Mouse (Mus musculus): Measurements from ENCODE around the gene Mocs3. TPM values are rescaled to one million over a fixed set of nuclear protein-coding genes. Genes with fewer than 3 reads are reported as not detected.

Gene Mocs3
- polyA plus RNA-seq, 1 experiment from 2014 or later: 7.0 TPM

GRCm38 (mm10) chr2:168245571-168245970, 15.1 kb downstream of the Mocs3 start:
- Histone ChIP-seq H3K4me3 (no peak overlapping the region), H3K9ac (no peak overlapping the region), H3K27ac (no peak overlapping the region), H3K4me1 (0 out of 2 replicates have a peak, but pooled peaks cover 6% of the 10 kb centered on the region), H3K4me2 (no peak overlapping the region), H3K9me3 (replicated peaks) (no peaks in the 10 kb centered on the region), H3K36me3 (ENCODE audit: poor library complexity, severe bottlenecking) (no peaks in the 10 kb centered on the region), H3K27me3 (peaks cover 7% of the 10 kb centered on the region; the same call in 1 of the 2 replicates)
- 30% methylated on average over 8 of the region's 8 CpGs for WGBS
- ATAC-seq: no peak

GRCm38 (mm10) chr2:168248167-168248855, 17.9 kb downstream of the Mocs3 start:
- WGBS: 57% methylated on average over 8 of the region's 8 CpGs
- H3K27me3 ChIP-seq: no peaks in the 10 kb centered on the region
- peak; percentile 81 for ATAC-seq

GRCm38 (mm10) chr2:168248856-168249245, 18.4 kb downstream of the Mocs3 start:
- Histone ChIP-seq H3K4me2 (no peak overlapping the region), H3K4me1 (peaks cover 14% of the 10 kb centered on the region), H3K36me3 (ENCODE audit: poor library complexity, severe bottlenecking) (no peaks in the 10 kb centered on the region), H3K4me3 (no peak overlapping the region), H3K9me3 (replicated peaks) (no peaks in the 10 kb centered on the region), H3K27me3 (no peaks in the 10 kb centered on the region), H3K27ac (peak overlapping the region; percentile 86), H3K9ac (no peak overlapping the region)
- ATAC-seq: peak; percentile 46
- WGBS: 16% methylated on average over 2 of the region's 2 CpGs

More at GRCm38 (mm10) chr2:168248167-168248855, 17.9 kb downstream of the Mocs3 start:
- Histone ChIP-seq H3K4me2 (no peak overlapping the region), H3K36me3 (ENCODE audit: poor library complexity, severe bottlenecking) (no peaks in the 10 kb centered on the region), H3K4me1 (peaks cover 14% of the 10 kb centered on the region), H3K27ac (peak overlapping the region; percentile 86), H3K4me3 (no peak overlapping the region), H3K9ac (no peak overlapping the region), H3K9me3 (replicated peaks) (no peaks in the 10 kb centered on the region)

DNA sequence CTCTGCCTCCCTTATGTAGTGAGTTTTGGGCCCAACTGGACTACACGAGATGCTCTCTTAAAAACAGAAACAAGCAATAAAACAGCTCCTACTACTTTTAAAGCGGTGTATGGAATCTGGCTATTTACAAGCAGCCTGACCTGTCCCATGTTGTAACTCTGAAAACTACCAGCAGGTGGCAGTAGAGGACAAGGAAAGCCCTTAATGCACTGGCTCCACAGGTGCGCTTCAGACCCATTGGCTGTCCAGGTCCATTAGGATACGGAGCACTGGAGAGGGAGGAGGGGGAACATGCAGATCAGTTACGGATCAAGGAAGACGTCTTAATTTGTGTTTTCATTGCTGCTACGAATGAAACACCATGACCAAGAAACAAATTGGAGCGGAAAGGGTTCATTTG, 19.8 kb downstream of the Mocs3 start:
- H3K4me3 ChIP-seq: no peak overlapping the region
- H3K4me2 ChIP-seq: no peak overlapping the region
- H3K9me3 ChIP-seq (replicated peaks): no peaks in the 10 kb centered on the region
- peaks cover 20% of the 10 kb centered on the region for H3K4me1 ChIP-seq
- ATAC-seq: no peak
- H3K27ac ChIP-seq: no peak overlapping the region
- WGBS: 17% methylated on average over 8 of the region's 8 CpGs
- H3K27me3 ChIP-seq: no peaks in the 10 kb centered on the region
- H3K9ac ChIP-seq: no peak overlapping the region
- H3K36me3 ChIP-seq (ENCODE audit: poor library complexity, severe bottlenecking): no peaks in the 10 kb centered on the region

DNA sequence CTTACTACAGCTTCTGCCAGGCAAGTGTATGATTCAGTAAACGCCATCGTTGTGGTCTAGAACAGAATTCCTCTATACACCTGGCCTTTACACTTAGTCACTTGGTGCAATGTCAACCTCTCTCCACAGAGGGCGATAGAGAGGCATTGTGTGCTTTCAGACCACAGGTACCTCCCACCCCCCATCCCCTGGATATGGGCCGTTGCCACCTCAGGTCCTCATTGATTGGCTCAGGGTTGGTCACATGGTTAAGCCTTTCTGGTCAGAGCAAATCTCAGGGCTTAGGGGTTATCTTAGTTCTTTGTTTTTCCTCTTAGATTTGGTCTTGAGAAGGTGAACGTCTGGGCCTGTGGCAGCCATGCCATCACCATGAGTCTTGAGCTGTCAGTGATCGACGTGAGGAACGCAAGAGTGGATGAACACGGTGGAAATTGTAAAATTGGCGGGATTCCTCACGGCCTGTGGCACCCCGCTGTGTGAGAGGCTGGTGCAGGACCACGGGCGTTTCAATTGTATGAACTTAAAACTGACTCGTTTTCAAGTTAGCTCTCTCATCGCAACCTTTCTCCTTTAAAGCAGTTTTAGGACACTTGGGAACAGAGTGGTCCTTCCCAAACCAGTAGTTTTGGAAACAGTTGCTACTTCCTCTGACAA, 22.3 kb downstream of the Mocs3 start:
- H3K9ac ChIP-seq: no peak overlapping the region
- no peaks in the 10 kb centered on the region for H3K9me3 ChIP-seq (replicated peaks)
- H3K27ac ChIP-seq: peak overlapping the region; percentile 10
- H3K4me1 ChIP-seq: peaks cover 20% of the 10 kb centered on the region
- no peak overlapping the region for H3K4me3 ChIP-seq
- no peaks in the 10 kb centered on the region for H3K36me3 ChIP-seq (ENCODE audit: poor library complexity, severe bottlenecking)
- WGBS: 14% methylated on average over 16 of the region's 16 CpGs
- no peaks in the 10 kb centered on the region for H3K27me3 ChIP-seq
- H3K4me2 ChIP-seq: peak overlapping the region; percentile 25
- ATAC-seq: no peak

- Histone ChIP-seq H3K36me3 (ENCODE audit: poor library complexity, severe bottlenecking) (no peaks in the 10 kb centered on the region), H3K9me3 (replicated peaks) (no peaks in the 10 kb centered on the region), H3K4me1 (peaks cover 15% of the 10 kb centered on the region), H3K27ac (peak overlapping the region; percentile 75), H3K9ac (no peak overlapping the region), H3K4me2 (no peak overlapping the region), H3K4me3 (no peak overlapping the region), H3K27me3 (no peaks in the 10 kb centered on the region)
- ATAC-seq: peak; percentile 80
- 55% methylated on average over 7 of the region's 7 CpGs for WGBS
Observed at GRCm38 (mm10) chr2:168253822-168254221, 23.4 kb downstream of the Mocs3 start.

- Histone ChIP-seq H3K4me1 (peaks cover 15% of the 10 kb centered on the region), H3K9ac (no peak overlapping the region), H3K4me3 (no peak overlapping the region), H3K4me2 (no peak overlapping the region), H3K27me3 (no peaks in the 10 kb centered on the region), H3K9me3 (replicated peaks) (no peaks in the 10 kb centered on the region), H3K27ac (no peak overlapping the region), H3K36me3 (ENCODE audit: poor library complexity, severe bottlenecking) (no peaks in the 10 kb centered on the region)
- ATAC-seq: no peak
- WGBS: 81% methylated on average over 3 of the region's 3 CpGs
Observed at GRCm38 (mm10) chr2:168256506-168256905, 26.1 kb downstream of the Mocs3 start.

GRCm38 (mm10) chr2:168257188-168257587, 26.8 kb downstream of the Mocs3 start:
- peaks cover 3% of the 10 kb centered on the region; the same call in 1 of the 2 replicates for H3K36me3 ChIP-seq (ENCODE audit: poor library complexity, severe bottlenecking)
- 93% methylated on average over 4 of the region's 4 CpGs for WGBS
- no peak for ATAC-seq

DNA sequence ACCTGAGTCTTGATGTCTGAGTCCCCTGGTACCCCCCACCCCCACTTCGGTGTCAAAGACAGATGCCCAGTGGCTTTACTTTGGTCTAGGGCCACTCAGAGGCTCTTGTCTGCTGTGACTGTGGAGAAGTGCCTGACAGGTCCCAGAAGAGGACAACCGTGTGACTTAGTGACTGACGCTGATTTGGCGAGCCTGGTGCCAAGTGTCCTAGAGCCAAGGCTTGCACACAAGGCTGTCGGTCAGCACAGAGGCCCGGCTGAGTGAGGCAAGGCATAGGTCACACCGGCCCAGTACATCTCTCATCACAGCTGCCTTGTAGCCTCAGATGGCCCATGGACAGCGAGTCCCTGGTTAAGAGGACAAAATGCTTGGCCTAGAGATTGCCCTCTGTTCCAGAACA, 28.6 kb downstream of the Mocs3 start:
- Histone ChIP-seq H3K4me1 (0 out of 2 replicates have a peak, but pooled peaks cover 7% of the 10 kb centered on the region), H3K27me3 (no peaks in the 10 kb centered on the region), H3K27ac (no peak overlapping the region), H3K36me3 (ENCODE audit: poor library complexity, severe bottlenecking) (peaks cover 3% of the 10 kb centered on the region; the same call in 1 of the 2 replicates), H3K9ac (no peak overlapping the region), H3K9me3 (replicated peaks) (no peaks in the 10 kb centered on the region), H3K4me3 (no peak overlapping the region), H3K4me2 (no peak overlapping the region)
- 92% methylated on average over 8 of the region's 8 CpGs for WGBS
- ATAC-seq: no peak

More at GRCm38 (mm10) chr2:168257188-168257587, 26.8 kb downstream of the Mocs3 start:
- peaks cover 15% of the 10 kb centered on the region for H3K4me1 ChIP-seq
- H3K4me2 ChIP-seq: no peak overlapping the region
- no peak overlapping the region for H3K9ac ChIP-seq
- no peaks in the 10 kb centered on the region for H3K9me3 ChIP-seq (replicated peaks)
- H3K4me3 ChIP-seq: no peak overlapping the region
- H3K27me3 ChIP-seq: no peaks in the 10 kb centered on the region
- no peak overlapping the region for H3K27ac ChIP-seq

GRCm38 (mm10) chr2:168260124-168260523, 29.7 kb downstream of the Mocs3 start:
- Histone ChIP-seq H3K27me3 (no peaks in the 10 kb centered on the region), H3K4me2 (no peak overlapping the region)

DNA sequence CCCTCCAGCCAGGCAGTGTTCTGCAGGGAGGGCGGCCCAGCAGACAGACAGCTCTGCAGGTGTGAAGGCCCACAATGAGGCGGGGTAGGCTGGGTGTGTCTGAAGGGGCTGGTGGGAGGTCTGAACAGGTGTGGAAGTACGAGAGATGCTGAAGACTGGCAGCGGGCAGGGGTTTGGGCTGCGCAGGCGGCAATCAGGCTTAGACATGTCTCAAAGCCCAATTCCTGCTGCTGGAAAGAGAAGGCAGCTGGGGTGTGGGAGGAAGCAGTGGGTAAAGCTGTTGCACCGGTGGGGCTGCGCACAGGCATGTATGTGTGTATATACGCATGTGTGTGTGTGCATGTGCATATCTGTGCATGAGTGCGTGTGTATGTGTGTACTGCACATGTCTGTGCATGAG, 30.5 kb downstream of the Mocs3 start:
- 88% methylated on average over 10 of the region's 10 CpGs for WGBS

More at GRCm38 (mm10) chr2:168260124-168260523, 29.7 kb downstream of the Mocs3 start:
- Histone ChIP-seq H3K9ac (no peak overlapping the region), H3K9me3 (replicated peaks) (no peaks in the 10 kb centered on the region), H3K27ac (no peak overlapping the region), H3K36me3 (ENCODE audit: poor library complexity, severe bottlenecking) (peaks cover 3% of the 10 kb centered on the region; the same call in 1 of the 2 replicates), H3K4me1 (no peaks in the 10 kb centered on the region), H3K4me3 (no peak overlapping the region)
- ATAC-seq: no peak
- 90% methylated on average over 3 of the region's 3 CpGs for WGBS

GRCm38 (mm10) chr2:168268033-168268432, 37.6 kb downstream of the Mocs3 start:
- H3K36me3 ChIP-seq (ENCODE audit: poor library complexity, severe bottlenecking): 0 out of 2 replicates have a peak, but pooled peaks cover 3% of the 10 kb centered on the region
- H3K9ac ChIP-seq: no peak overlapping the region
- H3K9me3 ChIP-seq (replicated peaks): no peaks in the 10 kb centered on the region
- no peak overlapping the region for H3K4me2 ChIP-seq
- 49% methylated on average over 7 of the region's 7 CpGs for WGBS
- no peaks in the 10 kb centered on the region for H3K27me3 ChIP-seq
- no peak overlapping the region for H3K27ac ChIP-seq
- no peaks in the 10 kb centered on the region for H3K4me1 ChIP-seq
- no peak for ATAC-seq
- no peak overlapping the region for H3K4me3 ChIP-seq

More for the DNA sequence above, 30.5 kb downstream of the Mocs3 start:
- Histone ChIP-seq H3K4me3 (no peak overlapping the region), H3K4me2 (no peak overlapping the region), H3K36me3 (ENCODE audit: poor library complexity, severe bottlenecking) (peaks cover 3% of the 10 kb centered on the region; the same call in 1 of the 2 replicates), H3K9me3 (replicated peaks) (no peaks in the 10 kb centered on the region), H3K9ac (no peak overlapping the region), H3K4me1 (no peaks in the 10 kb centered on the region), H3K27ac (no peak overlapping the region), H3K27me3 (no peaks in the 10 kb centered on the region)
- no peak for ATAC-seq
